Mouse (Mus musculus): ENCODE measurements at regions not wholly inside any gene's neighbourhood (a gene's known extent, or its start where the extent isn't known, plus 50 kb on each side); places are given as distances from the start of the nearest gene placed in this dataset.
A peak's percentile ranks its signal among the peaks of the same experiment; 100 is the strongest.

DNA sequence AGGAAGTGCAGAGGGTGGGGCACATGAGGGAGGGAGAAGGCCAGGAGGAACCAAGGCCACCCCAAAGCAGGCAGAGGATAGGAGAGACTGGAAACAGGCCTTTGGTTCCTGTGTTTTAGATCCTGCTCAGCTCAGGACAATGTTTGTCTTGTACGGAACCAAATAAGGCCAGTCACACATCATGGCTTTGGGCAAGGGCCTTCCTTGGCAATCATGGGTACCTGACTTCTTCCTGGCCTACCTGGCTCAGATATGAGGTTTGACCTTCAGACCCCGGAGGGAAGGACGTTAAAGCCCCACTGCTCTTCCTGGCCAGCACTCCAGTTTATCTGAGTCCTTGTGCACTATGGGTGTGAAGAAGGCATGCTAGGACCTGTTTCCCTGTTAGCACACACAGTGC lies 253.4 kb upstream of the Hs6st1 start:
- WGBS, result 88% methylated on average over 3 of the region's 3 CpGs
- Histone ChIP-seq H3K36me3 (no peaks in the 10 kb centered on the region), H3K4me1 (replicated peaks) (peaks cover 14% of the 10 kb centered on the region), H3K4me3 (no peak overlapping the region), H3K9me3 (no peaks in the 10 kb centered on the region), H3K27ac (no peak overlapping the region), H3K27me3 (ENCODE audit: insufficient read depth, poor library complexity, severe bottlenecking) (0 out of 2 replicates have a peak, but pooled peaks cover 3% of the 10 kb centered on the region)
- DNase-seq (ENCODE audit: low spot score), result no peak

DNA sequence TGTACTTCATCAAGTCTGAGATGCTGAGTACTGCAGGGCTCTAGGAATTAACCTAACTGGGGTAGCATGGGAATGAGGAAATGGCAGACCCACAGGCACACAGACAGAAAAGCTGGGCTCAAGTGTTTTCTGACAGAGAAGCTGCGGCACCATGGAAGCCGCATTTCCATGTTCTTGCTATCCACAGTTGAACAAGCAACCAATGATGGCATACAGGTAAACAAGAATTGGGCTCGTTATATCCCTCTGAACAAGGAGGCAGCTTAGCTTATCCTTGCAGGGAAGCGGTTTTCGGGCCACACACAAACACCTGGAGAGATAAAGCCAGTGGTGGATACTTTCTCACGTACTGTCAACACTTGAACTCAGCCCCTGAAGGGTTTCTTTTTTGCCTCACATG lies 246.4 kb upstream of the Hs6st1 start:
- WGBS, result 97% methylated on average over 6 of the region's 6 CpGs

DNA sequence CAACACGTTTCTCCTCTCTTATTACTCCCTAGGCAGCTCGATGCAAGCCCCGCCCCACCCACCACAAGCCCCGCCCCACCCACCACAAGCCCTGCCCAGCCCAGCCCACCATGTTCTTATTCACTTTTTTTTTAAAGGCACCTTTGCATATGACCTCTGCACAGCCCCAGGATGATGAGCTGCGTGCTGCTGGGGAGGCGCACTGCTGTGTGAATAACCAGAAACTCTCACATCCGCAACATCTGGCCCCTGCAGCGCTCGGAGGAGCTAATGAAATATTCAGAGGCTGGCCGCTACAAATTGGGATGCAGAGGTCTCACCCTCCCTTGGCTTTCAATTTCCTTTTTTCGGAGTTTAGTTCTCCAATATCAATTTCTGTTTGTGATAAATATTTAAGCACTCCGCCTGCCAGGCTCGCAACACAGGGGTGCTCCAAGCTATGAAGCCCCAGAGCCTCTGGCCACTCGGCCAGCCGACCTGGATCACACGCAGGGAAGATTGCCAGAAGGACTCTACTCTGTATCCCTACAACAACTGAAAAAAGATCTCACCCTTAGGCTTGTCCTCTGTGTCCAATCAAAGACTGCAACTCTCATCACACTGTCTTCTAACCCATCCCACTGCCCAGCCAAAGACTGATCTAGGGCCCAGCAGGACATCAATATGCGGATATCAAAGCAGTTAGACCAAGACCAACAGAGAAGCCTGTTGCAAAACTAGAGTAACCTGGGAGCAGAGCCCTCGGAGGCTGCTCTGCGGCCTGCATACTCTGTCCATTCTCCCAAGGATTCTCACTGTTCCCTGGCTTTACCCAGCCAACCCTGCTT lies 245.6 kb upstream of the Hs6st1 start:
- Histone ChIP-seq H3K36me3 (no peaks in the 10 kb centered on the region), H3K27ac (no peak overlapping the region), H3K4me3 (peak overlapping the region; percentile 9; the same call in 1 of the 2 replicates), H3K4me1 (replicated peaks) (peaks cover 48% of the 10 kb centered on the region), H3K27me3 (ENCODE audit: insufficient read depth, poor library complexity, severe bottlenecking) (no peaks in the 10 kb centered on the region), H3K9me3 (no peaks in the 10 kb centered on the region)
- 41% methylated on average over 19 of the region's 19 CpGs for WGBS
- peak; percentile 32 for DNase-seq (ENCODE audit: low spot score)

More for the DNA sequence above, 246.4 kb upstream of the Hs6st1 start:
- Histone ChIP-seq H3K4me3 (no peak overlapping the region), H3K9me3 (no peaks in the 10 kb centered on the region), H3K27ac (no peak overlapping the region), H3K4me1 (replicated peaks) (peaks cover 40% of the 10 kb centered on the region), H3K36me3 (no peaks in the 10 kb centered on the region), H3K27me3 (ENCODE audit: insufficient read depth, poor library complexity, severe bottlenecking) (no peaks in the 10 kb centered on the region)
- DNase-seq (ENCODE audit: low spot score), result no peak

DNA sequence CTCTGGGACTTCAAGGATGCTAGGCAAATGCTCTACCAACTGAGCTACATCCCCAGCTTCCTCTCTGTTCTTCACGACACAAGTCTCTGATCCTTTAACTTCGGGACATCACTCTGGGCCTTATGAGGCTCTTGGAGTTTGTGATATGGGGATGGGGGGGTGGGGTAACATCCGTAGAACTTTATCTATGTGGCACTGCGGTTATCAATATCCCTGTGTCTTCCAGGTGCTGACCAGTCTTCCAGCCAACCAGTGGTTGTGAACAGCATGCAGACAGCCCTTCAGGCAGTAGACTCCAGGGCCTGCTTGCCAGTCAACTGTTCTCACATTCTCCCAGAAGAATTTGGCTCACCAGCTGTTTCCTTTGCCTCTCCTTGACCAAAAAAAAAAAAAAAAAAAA lies 244.7 kb upstream of the Hs6st1 start:
- Histone ChIP-seq H3K4me3 (no peak overlapping the region), H3K9me3 (no peaks in the 10 kb centered on the region), H3K27ac (no peak overlapping the region), H3K36me3 (no peaks in the 10 kb centered on the region), H3K27me3 (ENCODE audit: insufficient read depth, poor library complexity, severe bottlenecking) (no peaks in the 10 kb centered on the region), H3K4me1 (replicated peaks) (peaks cover 53% of the 10 kb centered on the region)
- WGBS, result 87% methylated on average over 4 of the region's 4 CpGs
- DNase-seq (ENCODE audit: low spot score), result no peak

DNA sequence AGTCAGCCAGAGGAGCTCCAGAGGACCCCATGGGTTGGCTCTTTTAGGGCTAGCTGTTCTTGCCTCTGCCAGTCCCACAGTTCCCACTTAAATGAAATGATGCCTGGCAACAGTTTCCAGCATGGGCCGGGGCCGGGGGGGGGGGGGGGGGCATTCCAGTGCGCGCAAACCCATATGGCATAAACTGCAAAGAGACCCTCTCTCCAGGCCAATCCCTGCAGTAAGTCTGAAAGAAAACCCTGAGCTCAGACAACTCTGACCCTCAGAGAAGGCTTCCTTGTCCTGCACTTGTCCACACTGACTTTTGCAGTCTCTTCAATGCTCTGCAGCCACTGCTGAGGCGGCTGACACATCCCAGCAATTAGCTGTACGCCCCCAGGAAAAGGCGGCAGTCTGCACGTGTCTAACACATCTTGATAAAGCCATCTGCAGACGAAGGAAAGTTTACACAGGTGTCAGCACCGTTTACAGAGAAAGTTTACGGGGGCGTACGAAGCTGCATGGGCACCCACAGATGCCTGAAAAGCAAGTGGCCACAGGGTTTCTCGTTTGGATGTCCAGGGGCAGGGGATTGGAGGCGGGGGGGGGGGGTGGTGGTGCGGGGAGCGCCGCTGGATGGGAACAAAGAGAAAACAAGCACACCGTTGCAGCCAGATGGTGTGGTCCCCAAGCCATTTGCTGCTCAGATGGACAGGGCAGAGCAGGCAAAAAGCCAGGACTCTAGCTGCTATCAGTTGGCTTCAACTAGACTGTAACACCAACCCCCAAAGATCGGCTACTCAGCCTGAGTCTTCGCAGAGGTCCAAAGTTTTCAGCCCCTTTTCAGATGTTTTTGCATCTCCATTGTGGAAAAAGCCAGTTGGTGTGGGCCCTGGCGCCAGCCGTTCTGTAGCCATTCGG lies 244.0 kb upstream of the Hs6st1 start:
- 62% methylated on average over 24 of the region's 24 CpGs for WGBS
- Histone ChIP-seq H3K27me3 (ENCODE audit: insufficient read depth, poor library complexity, severe bottlenecking) (no peaks in the 10 kb centered on the region), H3K36me3 (no peaks in the 10 kb centered on the region), H3K27ac (peak overlapping the region; percentile 64; the same call in 1 of the 2 replicates), H3K9me3 (no peaks in the 10 kb centered on the region), H3K4me1 (replicated peaks) (peaks cover 53% of the 10 kb centered on the region), H3K4me3 (no peak overlapping the region)
- DNase-seq (ENCODE audit: low spot score), result no peak

DNA sequence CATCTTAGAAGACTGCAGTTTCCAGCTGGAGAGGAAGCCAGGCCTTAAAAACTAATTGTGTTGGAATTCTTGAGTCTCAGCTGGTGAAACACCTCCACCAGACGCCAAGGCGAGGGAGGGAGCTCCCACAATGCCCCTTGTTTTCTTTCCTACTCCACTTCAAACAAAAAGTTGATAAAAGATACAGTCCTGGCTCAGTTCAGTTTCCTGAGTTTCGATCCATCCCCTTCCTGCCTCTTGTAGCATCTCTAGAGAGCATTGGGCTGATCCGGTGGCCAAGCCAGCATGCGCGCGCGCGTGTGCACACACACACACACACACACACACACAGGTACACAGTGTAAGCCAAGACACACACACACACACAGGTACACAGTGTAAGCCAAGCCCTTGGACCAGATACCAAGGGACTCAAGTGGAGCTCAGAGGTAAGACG lies 242.7 kb upstream of the Hs6st1 start:
- Histone ChIP-seq H3K36me3 (no peaks in the 10 kb centered on the region), H3K27me3 (ENCODE audit: insufficient read depth, poor library complexity, severe bottlenecking) (no peaks in the 10 kb centered on the region), H3K27ac (0 out of 2 replicates have a peak overlapping the region, but pooled peaks have one; percentile 29), H3K4me1 (replicated peaks) (peaks cover 52% of the 10 kb centered on the region), H3K9me3 (no peaks in the 10 kb centered on the region), H3K4me3 (no peak overlapping the region)
- 76% methylated on average over 10 of the region's 10 CpGs for WGBS
- no peak for DNase-seq (ENCODE audit: low spot score)

DNA sequence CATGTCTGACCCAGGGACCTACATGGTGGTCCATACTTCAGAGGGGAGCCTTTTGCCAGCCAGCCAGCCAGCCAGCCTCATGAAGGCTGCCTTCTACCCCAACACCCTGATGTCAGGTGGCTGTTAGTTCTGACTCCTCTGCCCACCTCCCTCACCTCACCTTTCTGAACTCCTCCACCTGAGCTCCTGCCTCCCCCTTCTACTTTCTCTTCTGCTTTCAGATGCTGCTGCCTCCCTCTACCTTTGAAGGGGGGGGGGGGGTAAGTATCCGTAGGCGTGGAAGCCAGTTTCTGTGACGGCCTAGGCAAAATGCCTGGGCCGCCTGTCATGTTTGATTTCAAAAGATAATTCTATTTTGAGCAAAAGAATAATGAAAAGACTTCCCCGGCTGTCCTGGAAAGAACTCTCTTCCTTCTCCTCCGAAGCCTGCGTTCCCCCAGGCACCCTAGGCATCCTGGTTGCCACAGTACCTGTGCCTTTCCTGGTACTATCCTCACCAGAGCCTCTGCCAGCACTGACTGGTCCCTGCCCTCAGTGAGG lies 241.6 kb upstream of the Hs6st1 start:
- H3K9me3 ChIP-seq, result no peaks in the 10 kb centered on the region
- no peak for DNase-seq (ENCODE audit: low spot score)
- H3K4me1 ChIP-seq (replicated peaks), result peaks cover 52% of the 10 kb centered on the region
- 92% methylated on average over 7 of the region's 7 CpGs for WGBS
- no peaks in the 10 kb centered on the region for H3K27me3 ChIP-seq (ENCODE audit: insufficient read depth, poor library complexity, severe bottlenecking)
- no peak overlapping the region for H3K27ac ChIP-seq
- no peak overlapping the region for H3K4me3 ChIP-seq
- no peaks in the 10 kb centered on the region for H3K36me3 ChIP-seq

DNA sequence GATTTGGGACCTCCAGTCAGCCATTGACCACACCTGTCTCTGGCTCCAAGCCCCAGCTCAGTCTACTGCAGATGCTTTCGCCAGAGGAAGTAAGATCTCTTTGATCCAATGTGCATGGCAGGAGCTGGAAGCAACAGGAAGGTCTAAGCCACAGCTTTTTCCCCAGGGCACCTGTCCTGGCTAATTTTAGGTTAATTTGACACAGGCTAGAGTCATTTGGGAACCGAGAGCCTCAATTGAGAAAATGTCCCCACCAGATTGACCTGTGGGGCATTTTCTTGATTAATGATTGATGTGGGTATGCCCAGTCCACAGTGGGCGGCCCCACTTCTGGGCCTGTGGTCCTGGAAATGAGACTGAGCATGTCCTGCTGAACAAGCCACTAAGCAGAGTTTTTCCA lies 240.7 kb upstream of the Hs6st1 start:
- Histone ChIP-seq H3K36me3 (no peaks in the 10 kb centered on the region), H3K4me3 (no peak overlapping the region), H3K27me3 (ENCODE audit: insufficient read depth, poor library complexity, severe bottlenecking) (no peaks in the 10 kb centered on the region), H3K27ac (no peak overlapping the region), H3K9me3 (no peaks in the 10 kb centered on the region), H3K4me1 (replicated peaks) (peaks cover 50% of the 10 kb centered on the region)
- 72% methylated on average over 3 of the region's 3 CpGs for WGBS
- no peak for DNase-seq (ENCODE audit: low spot score)

DNA sequence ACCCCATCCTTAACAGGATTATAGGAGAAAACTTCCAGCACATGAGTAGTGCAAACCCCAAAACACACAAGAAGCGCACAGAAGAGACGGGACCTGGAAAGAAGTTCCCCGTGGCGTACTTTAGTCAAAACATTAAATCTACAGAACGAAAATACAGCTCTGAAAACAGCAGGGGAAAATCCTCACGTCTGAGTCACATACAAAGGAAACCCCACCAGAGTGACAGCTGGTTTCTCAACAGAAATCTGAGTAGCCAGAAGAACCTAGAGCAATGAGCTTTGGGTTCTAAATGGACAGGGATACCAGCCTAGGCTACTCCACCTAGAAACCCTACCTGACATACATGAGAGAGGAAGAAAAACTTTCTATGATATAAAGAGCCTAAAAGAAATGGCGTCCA lies 234.0 kb upstream of the Hs6st1 start:
- Histone ChIP-seq H3K4me1 (replicated peaks) (peaks cover 6% of the 10 kb centered on the region), H3K27me3 (ENCODE audit: insufficient read depth, poor library complexity, severe bottlenecking) (no peaks in the 10 kb centered on the region), H3K27ac (no peak overlapping the region), H3K36me3 (no peaks in the 10 kb centered on the region), H3K9me3 (peaks cover 3% of the 10 kb centered on the region; the same call in 1 of the 2 replicates), H3K4me3 (no peak overlapping the region)
- no peak for DNase-seq (ENCODE audit: low spot score)
- WGBS, result 77% methylated on average over 7 of the region's 7 CpGs

DNA sequence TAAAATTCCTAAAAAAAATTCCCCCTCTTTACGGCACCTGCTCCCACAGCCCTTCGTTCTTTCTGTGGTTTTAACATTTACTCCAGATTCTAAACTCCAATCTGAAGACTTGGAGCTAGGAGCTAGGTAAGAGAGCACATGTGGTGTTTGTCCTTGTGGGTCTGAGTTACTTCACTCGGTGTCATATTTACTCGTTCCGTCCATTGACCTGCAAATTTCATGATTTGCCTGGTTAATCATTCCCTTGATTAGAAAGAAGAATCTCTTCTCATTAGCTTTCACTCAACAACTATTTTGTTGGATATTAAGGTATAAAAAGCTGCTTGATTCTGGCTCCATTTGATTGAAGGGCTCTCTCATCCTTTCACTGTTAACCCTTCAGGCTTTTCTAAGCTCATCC lies 231.6 kb upstream of the Hs6st1 start:
- H3K27ac ChIP-seq, result no peak overlapping the region
- WGBS, result 89% methylated on average over 5 of the region's 5 CpGs
- H3K9me3 ChIP-seq, result peaks cover 9% of the 10 kb centered on the region; the same call in 1 of the 2 replicates
- no peak for DNase-seq (ENCODE audit: low spot score)
- H3K4me1 ChIP-seq (replicated peaks), result peaks cover 4% of the 10 kb centered on the region
- H3K36me3 ChIP-seq, result no peaks in the 10 kb centered on the region
- no peak overlapping the region for H3K4me3 ChIP-seq
- H3K27me3 ChIP-seq (ENCODE audit: insufficient read depth, poor library complexity, severe bottlenecking), result no peaks in the 10 kb centered on the region

DNA sequence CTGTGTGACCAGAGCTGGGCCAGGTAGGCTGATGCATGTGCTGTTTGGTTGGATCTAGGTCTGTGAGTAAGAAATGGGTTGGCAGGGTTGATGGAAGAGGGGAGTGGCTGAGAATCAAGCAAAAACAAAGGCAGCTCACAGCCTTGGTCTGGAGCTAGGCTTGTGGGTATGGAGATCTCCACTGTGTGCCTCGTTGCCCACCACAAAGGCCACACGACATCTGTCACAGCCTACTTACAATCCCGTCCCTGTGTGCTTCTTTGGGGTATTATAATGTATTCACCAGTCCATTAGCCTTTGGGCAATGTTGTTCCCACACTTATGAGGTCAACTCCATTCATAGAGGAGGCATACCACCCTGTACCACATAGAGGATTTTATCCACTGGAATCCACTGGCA lies 229.6 kb upstream of the Hs6st1 start:
- H3K4me1 ChIP-seq (replicated peaks), result no peaks in the 10 kb centered on the region
- no peaks in the 10 kb centered on the region for H3K36me3 ChIP-seq
- 89% methylated on average over 3 of the region's 3 CpGs for WGBS
- no peak for DNase-seq (ENCODE audit: low spot score)
- no peak overlapping the region for H3K4me3 ChIP-seq
- H3K27me3 ChIP-seq (ENCODE audit: insufficient read depth, poor library complexity, severe bottlenecking), result no peaks in the 10 kb centered on the region
- H3K27ac ChIP-seq, result no peak overlapping the region
- H3K9me3 ChIP-seq, result peaks cover 9% of the 10 kb centered on the region; the same call in 1 of the 2 replicates

DNA sequence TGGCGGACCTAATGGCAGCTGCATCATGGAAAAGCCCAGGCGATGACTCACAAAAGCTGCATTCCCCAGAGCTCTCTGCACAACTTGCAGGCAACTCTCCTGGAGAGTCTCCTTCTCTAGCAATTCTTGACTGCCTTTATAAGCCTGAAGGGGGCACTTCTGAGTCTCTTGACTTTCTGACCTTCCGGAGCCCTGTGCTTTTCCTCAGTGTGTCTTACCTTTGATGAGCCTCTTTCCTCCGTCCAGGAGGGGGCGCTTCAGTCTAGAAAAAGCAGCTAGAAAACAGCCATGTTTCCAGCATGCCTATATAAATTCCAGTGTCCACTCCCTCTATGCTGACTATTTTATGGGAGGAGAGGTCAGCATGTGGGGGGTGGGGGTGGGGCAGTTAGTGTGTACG lies 228.8 kb upstream of the Hs6st1 start:
- Histone ChIP-seq H3K36me3 (no peaks in the 10 kb centered on the region), H3K27ac (no peak overlapping the region), H3K9me3 (peaks cover 9% of the 10 kb centered on the region; the same call in 1 of the 2 replicates), H3K4me1 (replicated peaks) (no peaks in the 10 kb centered on the region), H3K4me3 (no peak overlapping the region), H3K27me3 (ENCODE audit: insufficient read depth, poor library complexity, severe bottlenecking) (no peaks in the 10 kb centered on the region)
- 73% methylated on average over 6 of the region's 6 CpGs for WGBS
- peak; percentile 44 for DNase-seq (ENCODE audit: low spot score)
